Comparison of ENCODE assay signal across 7 mouse cellular contexts in genomic region chr1:137899305-137899704, GRCm38 (mm10).
DNase-seq lines count a peak whose midpoint lies in the region; ATAC-seq and TF ChIP-seq lines count a peak whose summit lies in the region.

No protein-coding gene starts in this region.

- TF ChIP-seq CTCF in hindbrain, postnatal 0 days (IDR thresholded peaks at IDR 0.05; ENCODE audit: low read depth): no peak

- no peak for DNase-seq in lung, adult 18-20 months
- DNase-seq in hindbrain, postnatal 0 days (ENCODE audit: low spot score): peak; percentile 55
- no peak for DNase-seq in layer of hippocampus, adult 9-10 months (ENCODE audit: low spot score)
- DNase-seq in gastrocnemius, postnatal 14 days: no peak

- H3K27ac ChIP-seq in lung, embryonic 15.5 days: peak overlapping the region; percentile 94
- peak overlapping the region; percentile 98 for H3K27ac ChIP-seq in embryonic facial prominence, embryonic 13.5 days
- peak overlapping the region; percentile 94 for H3K27ac ChIP-seq in hindbrain, postnatal 0 days
- H3K27ac ChIP-seq in midbrain, embryonic 12.5 days (replicated peaks): peak overlapping the region; percentile 94

- 3% methylated on average over 6 of the region's 6 CpGs for WGBS in lung, embryonic 15.5 days
- under 1% methylated on average over 6 of the region's 6 CpGs for WGBS in embryonic facial prominence, embryonic 13.5 days
- under 1% methylated on average over 6 of the region's 6 CpGs for WGBS in hindbrain, postnatal 0 days
- 5% methylated on average over 6 of the region's 6 CpGs for WGBS in midbrain, embryonic 12.5 days

- H3K9ac ChIP-seq in lung, embryonic 15.5 days: peak overlapping the region; percentile 68
- H3K9ac ChIP-seq in embryonic facial prominence, embryonic 13.5 days: peak overlapping the region; percentile 91
- H3K9ac ChIP-seq in hindbrain, postnatal 0 days (replicated peaks; ENCODE audit: low read length): peak overlapping the region; percentile 76
- peak overlapping the region; percentile 73 for H3K9ac ChIP-seq in midbrain, embryonic 12.5 days (replicated peaks)

- peak overlapping the region; percentile 62 for H3K4me3 ChIP-seq in lung, embryonic 15.5 days
- peak overlapping the region; percentile 75 for H3K4me3 ChIP-seq in embryonic facial prominence, embryonic 13.5 days
- H3K4me3 ChIP-seq in hindbrain, postnatal 0 days (ENCODE audit: low read length): peak overlapping the region; percentile 75
- H3K4me3 ChIP-seq in midbrain, embryonic 12.5 days: peak overlapping the region; percentile 68

- H3K36me3 ChIP-seq in lung, embryonic 15.5 days: no peaks in the 10 kb centered on the region
- H3K36me3 ChIP-seq in embryonic facial prominence, embryonic 13.5 days: no peaks in the 10 kb centered on the region
- H3K36me3 ChIP-seq in hindbrain, postnatal 0 days (ENCODE audit: insufficient read depth, low read length): no peaks in the 10 kb centered on the region
- H3K36me3 ChIP-seq in midbrain, embryonic 12.5 days: no peaks in the 10 kb centered on the region

- H3K4me2 ChIP-seq in lung, embryonic 15.5 days: peak overlapping the region; percentile 63
- peak overlapping the region; percentile 62 for H3K4me2 ChIP-seq in embryonic facial prominence, embryonic 13.5 days
- H3K4me2 ChIP-seq in hindbrain, postnatal 0 days (ENCODE audit: low read depth, low read length): peak overlapping the region; percentile 65
- H3K4me2 ChIP-seq in midbrain, embryonic 12.5 days (replicated peaks): peak overlapping the region; percentile 60

- no peaks in the 10 kb centered on the region for H3K27me3 ChIP-seq in lung, embryonic 15.5 days
- H3K27me3 ChIP-seq in embryonic facial prominence, embryonic 13.5 days: no peaks in the 10 kb centered on the region
- no peaks in the 10 kb centered on the region for H3K27me3 ChIP-seq in hindbrain, postnatal 0 days (ENCODE audit: insufficient read depth, low read length)
- no peaks in the 10 kb centered on the region for H3K27me3 ChIP-seq in midbrain, embryonic 12.5 days

- peaks cover 16% of the 10 kb centered on the region for H3K4me1 ChIP-seq in lung, embryonic 15.5 days
- peaks cover 18% of the 10 kb centered on the region for H3K4me1 ChIP-seq in embryonic facial prominence, embryonic 13.5 days
- H3K4me1 ChIP-seq in hindbrain, postnatal 0 days (ENCODE audit: insufficient read depth, low read length): peaks cover 8% of the 10 kb centered on the region; the same call in 1 of the 2 replicates
- H3K4me1 ChIP-seq in midbrain, embryonic 12.5 days: peaks cover 19% of the 10 kb centered on the region; the same call in 1 of the 2 replicates

- no peak for ATAC-seq in lung, embryonic 15.5 days (ENCODE audit: borderline replicate concordance, extremely low read depth, low FRiP score, low TSS enrichment)
- ATAC-seq in embryonic facial prominence, embryonic 13.5 days (ENCODE audit: insufficient number of reproducible peaks, insufficient read depth, low FRiP score, low TSS enrichment, low read depth): no peak
- no peak for ATAC-seq in hindbrain, postnatal 0 days
- no peak for ATAC-seq in midbrain, embryonic 12.5 days (ENCODE audit: low FRiP score, low read depth)

- no peaks in the 10 kb centered on the region for H3K9me3 ChIP-seq in lung, embryonic 15.5 days
- H3K9me3 ChIP-seq in embryonic facial prominence, embryonic 13.5 days: no peaks in the 10 kb centered on the region
- H3K9me3 ChIP-seq in hindbrain, postnatal 0 days (ENCODE audit: low read length): no peaks in the 10 kb centered on the region
- H3K9me3 ChIP-seq in midbrain, embryonic 12.5 days: no peaks in the 10 kb centered on the region

- intact Hi-C loops in gastrocnemius, postnatal 14 days (cut with DNase I; ENCODE audit: low total_unique reads): no loop called here
